Mouse (Mus musculus): ENCODE data around the gene Zfp940.

DNA sequence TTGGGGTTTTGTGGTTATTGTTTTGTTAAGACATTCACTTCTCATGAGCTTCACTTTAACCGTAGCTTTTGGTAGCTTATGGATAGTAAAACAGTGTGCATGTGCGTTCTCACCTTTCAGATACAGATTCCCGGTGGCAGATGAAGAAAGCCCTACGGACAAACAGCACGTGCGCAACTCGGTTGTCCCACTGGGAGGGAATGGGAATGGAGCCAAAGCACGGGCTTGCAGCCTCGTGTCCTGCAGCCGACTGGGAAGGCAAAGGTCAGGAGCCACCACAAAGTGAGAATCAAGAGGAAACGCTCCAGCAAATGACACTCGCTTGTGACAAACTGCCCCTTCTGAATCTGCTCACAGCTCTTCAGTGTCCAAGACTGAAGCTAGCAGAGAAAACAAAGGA, 25.5 kb downstream of the Zfp940 start:
- TF ChIP-seq POLR2A (IDR thresholded peaks at IDR 0.05; ENCODE audit: low read depth, low read length) = no peak
- no peak for TF ChIP-seq CTCF (IDR thresholded peaks at IDR 0.05; ENCODE audit: extremely low read depth, insufficient read depth, insufficient read length, insufficient replicate concordance)
